Mouse (Mus musculus) urinary bladder, postnatal 4 days (tissue): ENCODE measurements around the gene Abca2.

Source experiments
- DNase-seq, 2 experiments: peaks; one replicate each; pipeline ENCODE4 v3.0.0; 2021 to 2022; ENCODE audit warnings: low spot score in 2 of 2

Abca2 gene

DNA sequence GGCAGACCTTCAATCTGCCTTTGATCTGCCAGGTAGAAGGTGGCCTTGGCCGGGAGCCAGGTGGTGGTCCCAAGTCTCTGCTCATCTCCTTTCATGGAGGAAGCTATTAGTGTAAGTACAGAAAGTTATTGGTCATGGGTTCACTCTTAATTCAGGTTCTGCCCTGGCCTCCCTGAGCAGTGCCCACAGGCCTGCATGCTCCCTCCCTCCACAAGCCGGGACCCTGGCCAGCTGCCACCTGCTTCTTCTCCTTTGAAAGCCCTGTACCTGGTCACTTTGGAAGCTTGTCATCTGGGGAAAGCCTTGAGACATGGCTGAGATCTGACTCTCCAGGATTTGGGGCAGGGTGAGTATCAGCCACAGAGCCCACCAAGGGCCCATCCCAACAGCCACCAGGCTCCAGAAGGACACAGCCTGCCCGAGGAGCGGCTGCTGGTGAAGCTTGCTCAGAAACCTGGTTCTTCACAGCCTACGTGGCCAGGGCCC, 65.0 kb downstream of the Abca2 start, which contains the start of gene Lcn12:
Gene Lcn12, minus strand, starts transcription at position 436 of the 486 bp plus-strand sequence.
- DNase-seq: no peak

DNA sequence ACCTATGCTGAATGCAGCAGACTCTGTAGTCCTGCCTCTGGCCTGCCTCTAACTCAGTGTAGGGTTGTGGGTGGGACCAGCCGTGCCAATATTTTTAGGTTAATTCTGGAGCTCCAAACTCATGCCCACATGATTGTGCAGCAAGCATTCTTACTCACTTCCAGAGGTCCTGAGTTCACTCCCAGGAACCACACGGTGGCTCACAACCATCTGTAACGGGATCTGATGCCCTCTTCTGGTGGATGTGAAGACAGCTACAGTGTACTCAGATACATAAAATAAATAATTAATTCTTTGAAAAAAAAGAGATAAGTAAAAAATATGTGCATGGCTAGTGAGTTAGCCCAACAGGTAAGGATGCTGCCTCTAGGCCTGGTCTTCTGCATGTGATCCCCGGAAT, 68.0 kb downstream of the Abca2 start:
- DNase-seq: no peak
